In the genomic region with DNA sequence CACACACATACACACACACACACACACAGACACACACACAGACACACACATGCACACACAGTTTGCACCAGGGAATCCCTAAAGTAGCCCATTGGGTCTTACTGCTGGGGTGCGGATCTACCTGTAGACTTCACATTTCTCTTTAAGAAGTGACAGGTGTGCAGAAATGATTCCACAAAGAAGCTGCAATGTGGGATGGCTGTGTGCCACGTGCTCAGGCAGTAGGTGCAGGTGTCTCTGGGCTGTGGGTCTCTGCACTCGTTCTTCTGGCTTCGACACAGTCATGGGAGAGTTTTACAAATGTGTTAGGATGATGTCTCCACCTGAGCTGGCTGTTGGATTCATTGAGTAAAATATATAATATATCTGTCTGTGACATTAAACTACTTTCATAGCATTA, we compare ENCODE assay signal across 9 mouse cellular contexts.
"Had no signal": no experiment of that assay in that cellular context is flagged by ENCODE, and none has a peak within 500 bp of the region (broad histone marks: within the 10 kb centered on the region; RNA-seq: fewer than 3 reads in every experiment).

No protein-coding gene starts in this region.

- H3K36me3 ChIP-seq: liver, embryonic 13.5 days; midbrain, embryonic 12.5 days; midbrain, embryonic 15.5 days; neural tube, embryonic 13.5 days; stomach, embryonic 15.5 days had no signal

- H3K4me1 ChIP-seq: neural tube, embryonic 13.5 days had no signal

- H3K27ac ChIP-seq: left cerebral cortex, adult 2 months; liver, embryonic 13.5 days; macrophage; midbrain, embryonic 12.5 days; midbrain, embryonic 15.5 days; neural tube, embryonic 13.5 days; stomach, embryonic 15.5 days had no signal

- H3K4me3 ChIP-seq: left cerebral cortex, adult 2 months; liver, embryonic 13.5 days; midbrain, embryonic 12.5 days; midbrain, embryonic 15.5 days; neural tube, embryonic 13.5 days; stomach, embryonic 15.5 days had no signal

- DNase-seq: layer of hippocampus, postnatal 36 days; liver, embryonic 13.5 days; lung, embryonic 14.5 days had no signal

- H3K27me3 ChIP-seq: liver, embryonic 13.5 days; stomach, embryonic 15.5 days had no signal
